Mouse (Mus musculus): Measurements from ENCODE around the gene Fstl3.
A peak's percentile ranks its signal among the peaks of the same experiment; 100 is the strongest.

GRCm38 (mm10) chr10:79779784-79780663 lies 3.0 kb downstream of the Fstl3 start:
- peak; percentile 80 for TF ChIP-seq CTCF (IDR thresholded peaks at IDR 0.05; ENCODE audit: low read depth)
- no peak for TF ChIP-seq EP300 (IDR thresholded peaks at IDR 0.05; ENCODE audit: low read depth)

Data from heart, postnatal 0 days (tissue).